Mouse (Mus musculus): ENCODE results near the gene Prok1. TPM values are rescaled to one million over a fixed set of nuclear protein-coding genes. Genes with fewer than 3 reads are reported as not detected.
A peak's percentile ranks its signal among the peaks of the same experiment; 100 is the strongest.

The Prok1 gene
- total RNA-seq, 2 experiments from 2014 or later, result not detected

DNA sequence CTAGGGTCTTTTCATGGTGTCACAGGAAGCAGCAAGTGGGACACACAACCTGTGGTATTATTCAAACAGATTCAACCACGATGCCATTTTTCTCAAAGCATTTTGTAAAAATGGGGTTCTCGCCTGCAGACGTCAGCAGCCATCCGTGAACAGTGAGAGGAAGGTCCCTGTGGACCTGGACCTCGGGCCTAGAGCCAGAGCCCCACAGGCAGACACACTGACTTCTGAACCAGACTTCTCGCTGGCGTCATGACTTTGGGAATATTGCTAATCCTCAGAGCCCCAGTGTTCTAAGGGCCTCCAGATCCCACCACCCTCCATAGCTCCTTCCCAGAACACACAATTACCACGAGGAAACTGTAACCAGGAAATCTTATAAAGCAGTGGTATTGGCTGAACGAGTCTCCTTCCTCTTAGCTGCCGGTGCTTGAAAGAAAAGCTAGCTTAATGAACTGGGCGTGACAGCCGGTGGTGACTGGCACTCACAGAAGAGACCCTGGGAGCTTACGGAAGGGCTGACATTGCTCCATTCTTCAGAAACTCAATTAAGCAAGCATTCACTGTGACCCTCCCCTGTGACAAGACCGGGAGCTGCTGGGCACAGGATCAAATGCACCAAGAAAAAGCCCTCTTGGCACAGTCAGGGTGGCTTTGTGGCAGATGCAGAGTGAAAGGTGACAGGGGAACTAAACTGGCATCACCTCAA lies 2.0 kb upstream of the Prok1 start:
- intact Hi-C loops (cut with DNase I; ENCODE audit: low total_unique reads), result no loop called here
- no peak for DNase-seq

DNA sequence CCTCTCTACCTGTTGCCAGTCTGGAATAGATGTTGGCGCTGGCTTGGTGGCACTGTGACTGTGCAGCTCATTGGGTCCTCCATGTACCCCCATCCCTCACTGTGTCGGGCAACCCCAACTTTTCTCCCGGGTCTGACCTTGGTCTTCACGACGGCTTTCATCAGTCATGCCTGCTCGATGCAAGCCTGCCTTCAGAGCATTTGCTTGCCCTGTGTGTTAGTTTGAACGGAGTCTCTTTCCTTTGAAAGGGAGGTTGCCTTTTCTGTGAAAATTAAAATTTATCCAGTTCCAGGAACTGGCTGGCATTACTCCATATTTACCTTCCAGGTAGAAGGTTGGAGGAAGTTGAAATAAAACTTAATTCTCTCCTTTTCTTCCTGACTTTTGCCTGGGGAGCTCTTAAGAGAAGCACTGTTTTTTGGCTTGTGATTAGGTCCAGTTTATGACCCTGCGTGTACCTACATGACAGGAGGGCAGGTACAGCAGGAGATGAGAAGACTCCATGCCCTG lies 981 bp downstream of the Prok1 start:
- intact Hi-C loops (cut with DNase I; ENCODE audit: low total_unique reads), result loop anchor here (5.0 kb wide), 1 partner anchor 229 kb away; no protein-coding TSS in a partner anchor

DNA sequence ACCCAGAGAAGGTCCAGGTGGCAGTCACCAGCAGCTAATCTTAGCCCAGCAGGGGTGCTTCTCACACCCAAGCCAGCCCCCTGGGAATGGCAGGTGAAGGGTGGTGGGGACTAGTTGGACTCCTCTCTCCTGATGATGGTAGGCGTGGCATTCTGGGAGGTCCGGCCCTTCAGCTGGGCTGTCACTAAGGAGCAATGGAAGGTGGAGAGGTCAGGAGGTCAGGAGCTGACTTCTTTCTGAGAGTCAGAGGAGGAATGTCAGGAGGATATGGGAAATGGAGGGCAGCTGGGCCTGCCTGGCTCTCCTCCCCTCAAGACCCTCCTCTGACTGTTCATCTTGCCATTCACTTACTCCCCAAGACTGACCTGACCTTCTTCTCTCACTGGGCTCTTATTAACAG lies 1.5 kb downstream of the Prok1 start:
- intact Hi-C loops (cut with DNase I; ENCODE audit: low total_unique reads), result loop anchor here (5.0 kb wide), 1 partner anchor 229 kb away; no protein-coding TSS in a partner anchor

More for the DNA sequence above, 981 bp downstream of the Prok1 start:
- DNase-seq, result no peak

DNA sequence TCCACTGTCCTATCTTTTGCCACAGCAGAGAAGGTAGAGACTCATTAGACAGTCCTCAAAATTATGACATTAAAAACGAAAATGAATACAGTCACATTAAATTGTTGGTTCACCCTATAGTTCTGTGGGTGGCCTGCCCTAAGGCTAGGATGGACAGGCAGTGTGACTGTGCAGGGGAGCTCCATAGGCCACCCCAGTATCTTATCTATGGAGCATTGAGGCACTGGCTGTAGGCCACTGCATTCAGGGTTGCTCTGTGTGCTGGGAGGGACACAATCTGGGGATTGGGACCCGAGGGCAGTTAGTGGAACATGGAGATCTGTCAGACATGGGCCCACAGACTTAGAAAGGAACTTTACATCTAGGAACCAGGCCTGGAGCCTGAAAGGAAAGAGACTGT lies 5.6 kb downstream of the Prok1 start:
- intact Hi-C loops (cut with DNase I; ENCODE audit: low total_unique reads), result no loop called here
- no peak for DNase-seq

More for the DNA sequence above, 1.5 kb downstream of the Prok1 start:
- no peak for DNase-seq

DNA sequence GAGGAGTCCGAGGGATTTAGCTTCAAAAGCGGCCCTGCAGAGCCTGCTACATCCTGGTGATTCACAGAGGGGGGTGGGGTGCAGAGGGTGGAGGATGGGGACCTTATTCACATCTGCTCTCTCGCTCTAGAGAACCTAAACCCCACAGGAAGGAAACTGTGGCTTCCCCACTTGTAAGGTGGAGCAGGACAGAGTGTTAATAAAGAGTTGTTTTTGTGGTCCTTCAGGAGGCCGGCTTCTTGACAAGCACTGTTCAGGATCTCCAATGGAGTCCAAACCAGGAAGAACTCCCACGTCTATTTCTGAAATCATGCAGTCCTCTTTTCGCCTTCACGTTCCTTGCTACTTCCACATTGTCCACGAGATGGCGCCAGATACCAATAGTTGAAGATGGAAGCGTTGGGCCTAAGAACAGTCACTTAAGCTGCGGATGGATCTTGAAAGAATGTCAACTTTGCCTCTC lies 6.1 kb downstream of the Prok1 start:
- intact Hi-C loops (cut with DNase I; ENCODE audit: low total_unique reads), result no loop called here
- DNase-seq, result peak; percentile 74

DNA sequence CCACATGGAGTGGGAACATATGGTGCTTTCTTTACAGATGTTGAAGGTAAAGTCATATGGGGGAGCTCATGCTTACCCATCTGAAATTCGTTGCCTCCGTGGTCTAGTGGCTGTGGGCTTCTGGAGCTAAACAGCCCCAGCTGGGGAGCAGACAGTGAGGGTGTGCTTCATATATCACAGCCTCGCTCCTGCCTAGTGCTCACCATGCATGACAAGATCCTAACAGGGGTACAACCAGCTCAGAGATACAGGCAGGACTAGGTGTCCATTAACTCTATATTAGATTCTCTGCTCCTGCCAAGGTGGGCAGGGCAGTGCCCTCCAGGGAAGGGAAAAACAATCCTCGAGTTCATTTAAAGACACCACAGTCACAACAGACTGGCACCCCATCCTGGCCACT lies 8.3 kb downstream of the Prok1 start:
- DNase-seq, result no peak
- intact Hi-C loops (cut with DNase I; ENCODE audit: low total_unique reads), result no loop called here

DNA sequence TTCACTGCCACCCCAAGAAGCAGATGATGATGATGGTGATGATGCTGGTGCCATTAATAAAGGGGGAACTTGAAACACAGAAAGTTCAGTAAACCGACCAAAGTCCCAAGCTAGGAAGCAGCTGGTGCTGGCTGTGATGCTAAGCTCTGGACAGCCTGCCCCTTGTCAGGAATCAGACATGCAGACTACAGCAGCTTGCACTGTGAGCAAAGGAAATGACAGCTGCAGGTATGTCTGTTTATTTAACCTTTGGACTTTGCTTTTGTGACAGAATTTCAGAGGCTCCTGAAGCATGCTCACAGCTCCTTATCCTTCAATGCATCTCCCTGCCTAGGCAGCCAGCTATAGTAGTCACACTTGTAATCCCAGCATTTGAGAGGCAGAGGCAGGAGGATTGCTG lies 9.0 kb downstream of the Prok1 start, which contains the start of gene A630076J17Rik:
Gene A630076J17Rik (plus strand): TSS at position 88 of the 400 bp plus-strand sequence.
- intact Hi-C loops (cut with DNase I; ENCODE audit: low total_unique reads), result no loop called here
- DNase-seq, result no peak

DNA sequence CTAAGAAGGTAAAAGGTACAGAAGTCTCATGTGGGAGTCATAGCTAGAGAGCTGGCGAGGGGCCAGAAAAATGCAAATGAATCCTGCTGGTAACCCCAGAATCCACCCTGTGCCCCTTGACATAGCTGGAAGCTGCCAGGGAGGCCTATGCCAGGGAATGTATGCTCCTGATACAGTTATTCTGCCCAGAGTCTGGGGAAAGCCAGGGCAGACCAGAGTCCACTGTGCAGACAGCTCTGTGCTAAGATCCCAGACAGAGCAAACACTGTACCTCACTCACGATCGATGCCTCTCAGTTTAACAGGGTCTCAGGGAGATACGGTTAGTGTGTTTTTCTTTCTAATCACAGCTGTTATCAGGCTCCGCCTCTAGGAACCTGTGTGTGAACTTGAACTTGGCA lies 9.7 kb downstream of the Prok1 start:
- intact Hi-C loops (cut with DNase I; ENCODE audit: low total_unique reads), result no loop called here
- DNase-seq, result no peak

DNA sequence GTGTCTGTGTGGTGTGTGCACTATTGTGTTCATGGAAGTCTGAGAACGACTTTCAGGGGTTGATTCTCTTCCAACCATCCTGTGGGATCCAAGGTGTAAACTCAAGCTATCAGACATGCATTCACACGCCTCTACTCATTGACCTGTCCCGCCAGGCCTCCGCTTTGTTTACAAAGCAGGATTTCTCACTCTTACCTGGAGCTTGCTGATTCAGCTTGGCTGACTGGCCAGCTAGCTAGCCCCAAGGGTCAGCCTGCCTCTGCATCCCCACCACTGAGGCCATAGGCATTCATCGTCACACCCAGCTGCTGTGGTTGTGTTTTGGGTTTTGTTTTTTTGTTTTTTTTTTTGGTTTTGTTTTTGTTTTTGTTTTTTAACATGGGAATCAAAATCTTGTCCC lies 10.3 kb downstream of the Prok1 start:
- intact Hi-C loops (cut with DNase I; ENCODE audit: low total_unique reads), result no loop called here

DNA sequence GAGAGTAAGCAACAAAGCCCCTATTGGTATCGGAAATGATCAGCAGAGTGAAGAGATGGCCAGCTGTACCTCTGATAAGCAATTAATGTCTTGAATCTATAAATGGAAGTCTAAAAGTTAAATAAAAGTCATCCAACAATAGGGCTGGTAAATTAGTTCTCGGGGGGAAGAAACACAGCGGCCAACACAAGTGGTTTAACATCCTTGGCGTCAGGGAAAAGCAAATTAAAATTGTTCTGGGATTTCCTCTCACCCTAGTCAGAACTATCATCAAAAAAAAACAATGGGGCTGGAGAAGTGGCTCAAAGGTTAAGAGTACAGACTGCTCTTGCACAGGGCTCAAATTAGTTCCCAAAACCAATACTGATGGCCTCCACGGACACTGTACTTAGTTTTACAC lies 13.7 kb downstream of the Prok1 start:
- DNase-seq, result no peak
- intact Hi-C loops (cut with DNase I; ENCODE audit: low total_unique reads), result no loop called here

More for the DNA sequence above, 10.3 kb downstream of the Prok1 start:
- DNase-seq, result no peak

DNA sequence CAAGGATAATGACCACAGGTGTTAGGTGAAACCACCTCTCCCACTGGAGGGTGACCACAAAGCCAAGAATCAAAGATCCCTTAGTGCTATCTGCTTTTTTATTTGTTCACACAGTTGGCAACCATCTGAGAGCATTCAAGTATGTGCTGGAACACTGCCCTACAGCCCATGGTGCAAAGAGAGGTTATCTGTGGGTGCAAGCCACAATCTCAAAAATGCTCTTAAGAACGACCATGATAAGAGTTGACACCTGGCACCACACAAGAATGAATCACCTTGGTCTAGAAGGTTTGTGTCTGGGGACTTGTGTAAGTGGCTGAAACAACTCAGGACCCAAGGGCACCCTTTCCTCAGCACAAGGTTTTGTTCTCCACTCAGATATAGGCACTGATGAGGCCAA lies 16.3 kb downstream of the Prok1 start:
- intact Hi-C loops (cut with DNase I; ENCODE audit: low total_unique reads), result no loop called here
- no peak for DNase-seq

DNA sequence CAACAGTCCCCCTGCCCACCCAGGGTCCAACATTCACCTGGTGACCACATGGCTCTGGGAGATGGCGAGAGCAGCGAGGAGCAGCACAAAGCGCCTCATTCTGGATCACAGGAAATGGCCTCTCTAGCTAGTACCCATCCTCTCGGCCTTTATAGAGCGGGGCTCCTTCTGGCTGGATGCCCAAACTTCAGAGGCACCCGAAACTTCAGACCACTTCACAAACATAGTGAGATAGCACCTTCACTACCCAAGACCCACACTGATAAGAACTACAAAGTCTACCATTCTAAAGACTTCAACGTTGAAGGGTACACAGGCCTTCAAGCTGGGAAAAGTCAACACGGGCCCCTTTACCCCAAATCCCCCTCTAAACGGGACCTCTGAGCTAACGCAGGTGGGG lies 17.9 kb downstream of the Prok1 start, which contains the start of gene Cym:
Gene Cym (minus strand): TSS at position 125 of the 400 bp plus-strand sequence.
- intact Hi-C loops (cut with DNase I; ENCODE audit: low total_unique reads), result no loop called here
- DNase-seq, result no peak

DNA sequence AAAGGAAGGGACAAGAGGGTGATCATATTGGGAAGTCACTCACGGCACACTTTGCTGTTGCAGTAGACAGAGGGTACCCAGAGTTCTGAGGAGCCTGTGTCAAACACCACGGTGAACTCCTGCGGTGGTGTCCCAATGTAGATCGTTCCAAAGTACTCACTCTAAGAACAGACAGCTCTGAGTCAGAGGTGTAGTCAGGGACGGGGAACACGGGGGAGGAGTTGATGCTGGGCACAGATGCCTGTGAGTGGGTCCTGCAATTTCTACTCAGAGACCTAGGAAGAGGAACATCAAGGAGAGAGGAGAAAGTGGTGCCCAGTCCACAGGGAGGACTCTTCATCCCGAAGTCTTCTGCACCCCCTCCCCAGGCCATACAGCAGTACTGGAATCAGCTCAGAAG lies 20.9 kb downstream of the Prok1 start:
- DNase-seq, result no peak
- intact Hi-C loops (cut with DNase I; ENCODE audit: low total_unique reads), result no loop called here

DNA sequence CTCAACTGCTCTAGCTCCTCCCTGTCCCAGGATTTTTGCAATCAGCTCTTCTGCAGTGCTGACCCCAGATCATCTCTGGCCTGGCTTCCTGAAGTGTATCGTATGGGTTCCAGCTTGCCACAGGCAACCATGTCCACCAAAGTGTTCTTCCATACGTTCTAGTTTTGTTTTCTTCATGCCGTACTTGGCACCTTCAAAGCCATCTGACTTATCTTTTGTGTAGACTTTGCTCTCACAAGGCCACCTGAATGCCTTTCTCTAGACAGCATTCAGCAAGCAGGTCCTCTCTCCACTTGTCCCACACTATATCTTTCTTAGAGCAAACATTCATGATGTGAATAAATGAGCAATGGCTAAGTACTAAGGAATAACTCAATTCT lies 22.4 kb downstream of the Prok1 start:
- intact Hi-C loops (cut with DNase I; ENCODE audit: low total_unique reads), result no loop called here
- no peak for DNase-seq

DNA sequence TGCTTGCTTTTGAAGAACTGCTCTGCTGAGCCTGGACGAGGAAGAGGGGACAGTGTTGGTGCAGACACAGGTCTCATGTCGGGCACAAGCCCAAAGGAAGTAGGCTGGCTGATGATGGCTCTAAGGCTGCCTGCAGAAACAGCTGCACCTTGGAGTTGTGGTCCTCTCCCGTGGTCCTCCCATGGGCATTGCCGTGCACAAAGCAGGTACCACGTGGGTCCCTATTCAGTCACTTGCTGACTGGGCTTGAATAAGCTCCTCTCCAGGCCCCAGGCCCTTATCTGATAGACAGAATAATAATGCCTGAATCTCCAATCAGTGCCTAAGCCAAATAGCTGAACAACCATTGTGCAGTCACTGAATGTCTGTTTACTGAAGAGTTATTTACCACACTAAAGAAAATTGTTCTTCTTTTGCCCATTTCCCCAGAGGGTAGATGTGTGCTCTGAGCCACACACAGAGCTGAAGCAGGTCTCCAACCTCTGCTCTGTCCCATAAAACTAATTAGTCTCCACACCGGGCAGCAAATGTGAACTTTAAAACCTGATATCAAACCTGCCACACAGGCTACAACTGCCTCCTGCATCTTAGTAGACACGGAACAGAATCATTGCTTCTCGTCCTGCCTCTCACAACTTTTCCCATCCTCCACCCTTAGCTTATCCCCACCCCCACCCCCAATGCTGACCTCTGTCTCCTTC lies 23.0 kb downstream of the Prok1 start:
- intact Hi-C loops (cut with DNase I; ENCODE audit: low total_unique reads), result no loop called here
- no peak for DNase-seq

DNA sequence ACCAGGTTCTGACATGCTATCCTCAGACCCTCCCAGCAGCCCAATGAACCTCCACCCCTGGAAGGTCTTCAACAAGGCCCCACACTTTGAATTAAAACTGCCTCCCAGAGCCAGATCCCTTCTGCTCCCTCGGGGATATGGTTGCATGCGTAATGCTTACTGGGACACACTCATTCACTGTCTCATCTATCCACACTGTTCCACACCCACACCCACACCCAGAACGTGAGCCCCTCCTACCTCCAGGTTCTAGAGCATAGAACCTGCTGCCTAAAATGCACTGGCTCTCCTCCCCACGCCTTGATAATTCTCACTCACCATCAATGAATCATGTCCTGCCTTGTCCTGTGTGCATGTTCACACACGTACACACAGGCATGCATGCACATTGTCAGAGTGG lies 24.9 kb downstream of the Prok1 start:
- DNase-seq, result no peak
- intact Hi-C loops (cut with DNase I; ENCODE audit: low total_unique reads), result no loop called here

DNA sequence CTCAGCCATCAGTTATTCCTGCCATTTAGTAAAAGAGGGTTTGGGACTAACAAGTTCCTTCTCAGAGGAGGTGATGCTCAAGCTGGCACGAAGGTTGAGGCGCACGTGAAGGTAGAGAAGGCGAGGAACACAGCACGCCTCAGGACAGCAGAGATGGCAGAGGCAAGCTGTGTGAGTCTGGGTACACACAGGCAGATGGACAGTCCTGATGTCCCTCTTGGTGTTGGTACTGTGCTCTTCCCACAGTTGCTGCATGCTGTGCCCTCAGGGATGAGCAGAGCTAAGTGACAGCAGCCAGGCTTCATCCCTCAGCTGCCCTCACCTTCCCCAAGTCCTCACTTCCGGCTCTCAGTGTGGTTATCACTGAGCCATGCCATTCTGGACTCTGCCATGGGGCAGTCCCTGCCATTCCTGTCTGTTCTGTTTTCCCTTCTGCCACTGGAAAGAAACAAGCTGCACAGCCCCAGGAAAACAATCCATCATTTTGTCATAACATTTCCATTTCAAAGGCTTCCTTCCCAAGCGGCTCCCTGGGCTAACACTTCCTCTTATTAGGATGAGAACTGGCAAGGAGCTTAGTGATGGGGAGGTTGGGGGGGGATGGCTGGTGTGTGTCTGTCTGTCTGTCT lies 31.8 kb downstream of the Prok1 start:
- intact Hi-C loops (cut with DNase I; ENCODE audit: low total_unique reads), result no loop called here
- no peak for DNase-seq

DNA sequence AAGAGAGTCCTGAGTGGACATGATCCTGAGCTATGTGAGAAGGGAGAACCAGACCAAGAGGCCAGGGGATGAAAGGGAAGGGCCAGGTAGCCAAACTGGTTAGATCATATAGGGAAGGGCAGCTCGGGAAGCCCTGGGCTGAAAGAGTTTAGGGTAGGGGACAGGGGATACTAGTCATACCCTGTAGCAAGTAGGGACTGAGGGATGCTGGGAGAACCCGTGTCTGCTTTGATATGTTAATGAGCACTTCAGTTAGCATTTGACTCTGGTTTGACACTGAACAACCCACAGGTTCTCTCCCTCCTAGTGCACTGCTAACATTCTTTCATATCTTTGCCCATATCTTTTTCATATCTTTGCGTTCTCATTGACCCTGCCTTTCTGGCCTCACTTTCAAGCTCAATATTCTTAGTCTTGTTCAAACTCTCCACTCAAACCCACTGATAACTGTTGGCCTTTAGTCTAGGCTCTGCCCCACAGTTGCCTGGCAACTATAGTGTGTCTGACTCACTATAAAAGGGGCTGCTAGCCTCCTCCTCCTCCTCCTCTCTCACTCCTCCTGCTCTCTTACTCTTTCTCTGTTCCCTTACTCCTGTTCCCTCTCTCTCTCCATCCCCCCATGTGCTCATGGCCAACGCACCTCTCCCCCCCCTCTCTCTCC lies 32.9 kb downstream of the Prok1 start:
- intact Hi-C loops (cut with DNase I; ENCODE audit: low total_unique reads), result no loop called here
- DNase-seq, result no peak

DNA sequence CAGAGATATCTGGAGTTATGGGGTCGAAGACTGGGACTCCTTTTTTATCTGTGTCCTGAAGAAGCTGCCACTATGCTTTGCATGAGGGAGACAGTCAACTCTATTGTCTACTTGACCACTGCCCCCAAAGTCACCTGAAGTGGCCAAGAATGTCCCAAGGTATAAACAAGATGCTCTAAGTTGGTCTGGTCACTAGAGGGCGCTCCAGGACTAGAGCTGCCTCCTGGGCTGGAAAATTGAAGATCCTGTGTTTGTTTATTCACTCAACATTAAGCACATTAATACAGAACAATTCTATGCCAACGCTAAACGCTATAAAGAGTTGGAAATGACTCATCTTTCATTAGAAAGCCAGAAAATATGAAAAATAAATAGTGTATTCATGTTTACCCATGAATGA lies 33.5 kb downstream of the Prok1 start:
- DNase-seq, result peak; percentile 60
- intact Hi-C loops (cut with DNase I; ENCODE audit: low total_unique reads), result no loop called here

DNA sequence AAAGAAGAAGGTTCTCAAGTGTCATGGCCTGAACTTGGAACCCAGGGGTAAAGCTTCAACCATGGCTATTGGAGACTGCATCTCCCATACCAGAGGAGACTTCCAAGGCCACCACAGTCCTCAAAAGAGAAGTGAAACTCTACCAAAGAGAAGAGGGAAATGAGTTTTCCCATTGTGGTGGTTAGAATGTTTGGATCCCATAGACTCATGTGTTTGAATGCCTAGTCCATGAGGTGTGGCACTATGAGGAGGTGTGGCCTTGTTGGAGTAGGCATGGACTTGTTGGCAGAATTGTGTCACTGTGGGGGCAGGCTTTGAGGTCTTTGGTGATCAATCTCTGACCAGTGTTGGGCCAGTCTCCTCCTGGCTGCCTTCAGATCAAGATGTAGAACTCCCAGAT lies 34.3 kb downstream of the Prok1 start:
- intact Hi-C loops (cut with DNase I; ENCODE audit: low total_unique reads), result no loop called here
- DNase-seq, result no peak
